Mouse (Mus musculus): ENCODE measurements around the gene Kmt5b.

DNA sequence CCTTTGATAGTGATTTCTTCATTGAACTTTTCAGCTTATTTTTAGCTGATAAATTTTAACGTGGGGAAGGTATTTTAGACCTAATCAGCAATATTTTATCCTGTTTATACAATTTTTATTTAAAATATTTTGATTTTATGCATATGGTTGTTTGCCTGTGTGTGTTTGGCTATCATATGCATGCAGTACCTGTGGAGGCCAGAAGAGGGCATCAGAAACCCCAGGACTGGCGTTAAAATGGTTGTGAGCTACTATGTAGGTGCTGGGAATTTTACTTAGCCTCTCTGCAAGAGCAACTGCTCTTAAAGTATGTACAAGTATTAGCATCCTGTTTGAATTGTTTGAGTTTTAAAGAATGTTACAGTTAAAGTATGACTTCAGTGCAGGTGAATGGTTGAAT lies 97.7 kb downstream of the Kmt5b start:
- TF ChIP-seq POLR2A (IDR thresholded peaks at IDR 0.05; ENCODE audit: borderline replicate concordance, low read depth, low read length) (no peak), CTCF (IDR thresholded peaks at IDR 0.05; ENCODE audit: low read depth, low read length) (no peak)
